Mouse (Mus musculus): ENCODE data around the gene Acsf2. TPM values are rescaled to one million over a fixed set of nuclear protein-coding genes. Genes with fewer than 3 reads are reported as not detected.

Gene Acsf2
- polyA plus RNA-seq (2014; fragmentation: Illumina TruSeq; extraction: RNeasy Lipid Tissue Mini Kit (QIAGEN cat#74804); ENCODE audit: low read depth, low replicate concordance) = 38.9 TPM

GRCm38 (mm10) chr11:94601321-94602281 lies at the start of gene Acsf2:
Gene Acsf2, minus strand, starts transcription at chr11:94601871.

GRCm38 (mm10) chr11:94629199-94629883 lies 27.7 kb upstream of the Acsf2 start, which contains the start of gene Lrrc59:
Gene Lrrc59, plus strand, starts transcription at chr11:94629767.

GRCm38 (mm10) chr11:94564437-94565150 lies 37.1 kb downstream of the Acsf2 start, which contains the start of gene Chad:
Gene Chad, plus strand, starts transcription at chr11:94565047.

GRCm38 (mm10) chr11:94548888-94549690 lies 52.6 kb downstream of the Acsf2 start, which contains the start of gene Rsad1:
Gene Rsad1, minus strand, starts transcription at chr11:94549255.

GRCm38 (mm10) chr11:94521219-94521843 lies 80.3 kb downstream of the Acsf2 start, which contains the start of gene Mycbpap:
Gene Mycbpap, minus strand, starts transcription at chr11:94521742.

Other genes with a start within 250 kb of the Acsf2 start
- gene Abcc3, start 208.9 kb downstream of the Acsf2 start, polyA plus RNA-seq (2014; fragmentation: Illumina TruSeq; extraction: RNeasy Lipid Tissue Mini Kit (QIAGEN cat#74804); ENCODE audit: low read depth, low replicate concordance) = 21.5 TPM
- 0.41 TPM for gene Cacna1g, start 127.7 kb downstream of the Acsf2 start, polyA plus RNA-seq (2014; fragmentation: Illumina TruSeq; extraction: RNeasy Lipid Tissue Mini Kit (QIAGEN cat#74804); ENCODE audit: low read depth, low replicate concordance)
- not detected for gene Spata20, start 115.7 kb downstream of the Acsf2 start, polyA plus RNA-seq (2014; fragmentation: Illumina TruSeq; extraction: RNeasy Lipid Tissue Mini Kit (QIAGEN cat#74804); ENCODE audit: low read depth, low replicate concordance)
- gene Epn3, start 101.9 kb downstream of the Acsf2 start, polyA plus RNA-seq (2014; fragmentation: Illumina TruSeq; extraction: RNeasy Lipid Tissue Mini Kit (QIAGEN cat#74804); ENCODE audit: low read depth, low replicate concordance) = 1.7 TPM
- 0.88 TPM for gene Mycbpap, start 80.1 kb downstream of the Acsf2 start, polyA plus RNA-seq (2014; fragmentation: Illumina TruSeq; extraction: RNeasy Lipid Tissue Mini Kit (QIAGEN cat#74804); ENCODE audit: low read depth, low replicate concordance)
- gene Rsad1, start 52.6 kb downstream of the Acsf2 start, polyA plus RNA-seq (2014; fragmentation: Illumina TruSeq; extraction: RNeasy Lipid Tissue Mini Kit (QIAGEN cat#74804); ENCODE audit: low read depth, low replicate concordance) = 6.4 TPM
- not detected for gene Chad, start 36.8 kb downstream of the Acsf2 start, polyA plus RNA-seq (2014; fragmentation: Illumina TruSeq; extraction: RNeasy Lipid Tissue Mini Kit (QIAGEN cat#74804); ENCODE audit: low read depth, low replicate concordance)
- gene Lrrc59, start 27.9 kb upstream of the Acsf2 start, polyA plus RNA-seq (2014; fragmentation: Illumina TruSeq; extraction: RNeasy Lipid Tissue Mini Kit (QIAGEN cat#74804); ENCODE audit: low read depth, low replicate concordance) = 60.4 TPM
- gene Mrpl27, start 51.9 kb upstream of the Acsf2 start, polyA plus RNA-seq (2014; fragmentation: Illumina TruSeq; extraction: RNeasy Lipid Tissue Mini Kit (QIAGEN cat#74804); ENCODE audit: low read depth, low replicate concordance) = 16.2 TPM
- gene Eme1, start 52.1 kb upstream of the Acsf2 start, polyA plus RNA-seq (2014; fragmentation: Illumina TruSeq; extraction: RNeasy Lipid Tissue Mini Kit (QIAGEN cat#74804); ENCODE audit: low read depth, low replicate concordance) = not detected
- gene Xylt2, start 75.6 kb upstream of the Acsf2 start, polyA plus RNA-seq (2014; fragmentation: Illumina TruSeq; extraction: RNeasy Lipid Tissue Mini Kit (QIAGEN cat#74804); ENCODE audit: low read depth, low replicate concordance) = 0.60 TPM
- not detected for gene Gm11541, start 102.6 kb upstream of the Acsf2 start, polyA plus RNA-seq (2014; fragmentation: Illumina TruSeq; extraction: RNeasy Lipid Tissue Mini Kit (QIAGEN cat#74804); ENCODE audit: low read depth, low replicate concordance)
- gene Cdc34b, start 139.9 kb upstream of the Acsf2 start, polyA plus RNA-seq (2014; fragmentation: Illumina TruSeq; extraction: RNeasy Lipid Tissue Mini Kit (QIAGEN cat#74804); ENCODE audit: low read depth, low replicate concordance) = not detected
- gene Tmem92, start 180.8 kb upstream of the Acsf2 start, polyA plus RNA-seq (2014; fragmentation: Illumina TruSeq; extraction: RNeasy Lipid Tissue Mini Kit (QIAGEN cat#74804); ENCODE audit: low read depth, low replicate concordance) = not detected